Mouse (Mus musculus): ENCODE measurements around the gene Ldhd. TPM values are rescaled to one million over a fixed set of nuclear protein-coding genes. Genes with fewer than 3 reads are reported as not detected.

Ldhd gene
- total and polyA plus RNA-seq, 3 experiments: 0.08 TPM; not detected in 2

DNA sequence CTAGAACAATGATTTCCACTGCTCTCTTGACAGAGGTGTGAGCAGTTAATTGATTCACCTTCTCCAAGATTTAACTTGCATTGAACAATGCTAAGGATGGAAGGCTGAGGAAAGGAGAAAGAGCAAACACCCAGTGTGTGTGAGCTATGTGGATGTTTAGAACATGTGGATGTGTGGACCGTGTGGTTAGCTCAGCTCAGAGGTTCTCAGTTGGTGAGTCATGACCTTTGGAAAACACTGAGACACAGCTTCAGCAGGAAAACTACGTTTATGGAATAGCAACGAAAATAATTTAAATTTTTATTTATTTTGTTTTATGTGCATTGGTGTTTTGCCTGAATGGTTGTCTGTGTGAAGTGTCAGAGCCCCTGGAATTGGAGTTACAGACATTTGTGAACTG, 40.0 kb downstream of the Ldhd start (continued):
- TF ChIP-seq ZNF384 (IDR thresholded peaks at IDR 0.05; ENCODE audit: low read depth, low read length) (no peak), RAD21 (IDR thresholded peaks at IDR 0.05; ENCODE audit: low read depth, low read length) (no peak), EP300 (IDR thresholded peaks at IDR 0.05; ENCODE audit: low read length) (no peak), NELFE (IDR thresholded peaks at IDR 0.05; ENCODE audit: low read depth, low read length) (no peak)

DNA sequence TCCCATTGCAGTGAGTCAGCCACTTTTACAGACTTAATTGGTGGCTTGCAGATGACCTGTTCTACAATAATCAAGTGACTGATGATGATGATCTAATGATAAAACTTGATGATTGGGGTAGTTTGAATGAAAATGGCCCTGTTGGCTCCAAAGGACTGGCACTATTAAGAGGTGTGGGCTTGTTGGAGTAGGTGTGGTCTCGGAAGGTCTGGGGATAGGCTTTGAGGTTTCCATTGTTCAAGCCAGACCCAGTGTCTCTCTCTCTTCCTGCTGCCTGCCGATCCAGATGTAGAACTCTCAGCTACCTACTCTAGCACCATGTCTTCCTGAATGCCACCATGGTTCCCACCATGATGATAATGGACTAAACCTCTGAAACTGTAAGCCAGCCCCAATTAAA, 41.8 kb downstream of the Ldhd start:
- Histone ChIP-seq H3K36me3 (replicated peaks in 1 of 2; ENCODE audit: control insufficient read depth in 1 of 2, insufficient read depth in 1 of 2, low read length in 1 of 2) (peaks cover 0 to 22% of the 10 kb centered on the region in 2 experiments), H3K9me3 (replicated peaks; ENCODE audit: low read length) (no peaks in the 10 kb centered on the region), H3K27ac (ENCODE audit: insufficient read depth, low read depth) (no peak overlapping the region), H3K9ac (ENCODE audit: insufficient read depth, low read depth) (no peak overlapping the region), H3K4me3 (replicated peaks in 1 of 3; ENCODE audit: low read depth in 2 of 3, low read length in 2 of 3, poor library complexity in 1 of 3) (no peak overlapping the region), H3K4me1 (ENCODE audit: control insufficient read depth in 1 of 2, insufficient read depth in 2 of 2) (peaks cover 0 to 5% of the 10 kb centered on the region in 2 experiments; a peak in 1 of 4 replicates), H3K4me2 (ENCODE audit: insufficient read depth, low read depth, poor library complexity, severe bottlenecking) (no peak overlapping the region), H3K27me3 (replicated peaks) (no peaks in the 10 kb centered on the region), H3K79me2 (replicated peaks; ENCODE audit: control insufficient read depth, extremely low read depth, insufficient read depth, poor library complexity, severe bottlenecking) (no peaks in the 10 kb centered on the region)
- DNase-seq (ENCODE audit: extremely low read depth): no peak
- dilution Hi-C loops (cut with MboI; ENCODE audit: extremely low pct_ligation_motif_present, extremely low pct_unique_long_range_greater_than_20kb, low sequenced_read_pairs): no loop called here
- no peak for TF ChIP-seq CTCF (conservative IDR thresholded peaks at IDR 0.05 in 1 of 2, IDR thresholded peaks at IDR 0.05 in 1 of 2; ENCODE audit: low read depth in 2 of 2, low read length in 2 of 2)
- TF ChIP-seq MYC (IDR thresholded peaks at IDR 0.05; ENCODE audit: low read depth, low read length): no peak
- TF ChIP-seq RAD21 (IDR thresholded peaks at IDR 0.05; ENCODE audit: low read depth, low read length): no peak
- TF ChIP-seq ZMIZ1 (IDR thresholded peaks at IDR 0.05; ENCODE audit: low read depth, low read length): no peak
- no peak for TF ChIP-seq IRF4 (IDR thresholded peaks at IDR 0.05; ENCODE audit: low read depth, low read length)
- TF ChIP-seq JUND (conservative IDR thresholded peaks at IDR 0.05; ENCODE audit: low read depth, low read length): no peak
- TF ChIP-seq MEF2A (IDR thresholded peaks at IDR 0.05; ENCODE audit: borderline replicate concordance, low read depth, low read length): no peak
- no peak for TF ChIP-seq SMC3 (IDR thresholded peaks at IDR 0.05; ENCODE audit: low read depth, low read length)
- TF ChIP-seq CHD2 (IDR thresholded peaks at IDR 0.05; ENCODE audit: low read length): no peak
- TF ChIP-seq JUN (IDR thresholded peaks at IDR 0.05; ENCODE audit: insufficient read depth, low read depth, low read length): no peak
- TF ChIP-seq POLR2AphosphoS2 (IDR thresholded peaks at IDR 0.05; ENCODE audit: low read depth, low read length): no peak
- no peak for TF ChIP-seq EP300 (IDR thresholded peaks at IDR 0.05; ENCODE audit: low read length)
- TF ChIP-seq SIN3A (IDR thresholded peaks at IDR 0.05; ENCODE audit: low read length): no peak
- TF ChIP-seq ELF1 (IDR thresholded peaks at IDR 0.05; ENCODE audit: low read depth, low read length): no peak
- TF ChIP-seq RCOR1 (conservative IDR thresholded peaks at IDR 0.05; ENCODE audit: low read depth, low read length): no peak
- in situ Hi-C loops (cut with MboI; ENCODE audit: low pct_ligation_motif_present, low pct_unique_long_range_greater_than_20kb, low sequenced_read_pairs): no loop called here

DNA sequence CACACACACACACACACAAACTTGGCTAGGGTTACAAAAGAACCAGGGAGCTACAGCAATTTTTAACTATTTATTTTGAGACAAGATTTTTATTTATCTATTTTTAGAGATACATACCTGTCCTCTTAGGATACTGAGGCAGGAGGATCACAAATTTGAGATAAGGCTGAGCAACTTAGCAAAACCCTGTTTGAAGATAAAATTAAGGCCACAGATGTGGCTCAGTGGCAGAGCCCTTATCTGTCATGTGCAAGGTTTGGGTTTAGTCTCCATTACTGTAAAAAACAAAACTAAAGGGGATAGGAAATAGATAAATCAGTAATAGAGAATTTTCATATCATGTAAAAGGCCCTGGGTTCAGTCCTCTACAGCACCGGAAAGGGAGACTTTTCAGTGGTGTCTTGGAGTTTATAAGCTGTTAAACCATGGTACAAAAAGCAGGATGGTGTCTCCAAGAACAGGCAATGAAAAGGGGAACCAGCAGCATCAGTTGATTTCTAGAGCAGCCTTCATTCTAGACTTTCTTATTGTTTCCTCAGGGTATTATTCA, 42.6 kb downstream of the Ldhd start:
- Histone ChIP-seq H3K36me3 (replicated peaks in 1 of 2; ENCODE audit: control insufficient read depth in 1 of 2, insufficient read depth in 1 of 2, low read length in 1 of 2) (peaks cover 0 to 21% of the 10 kb centered on the region in 2 experiments), H3K4me2 (ENCODE audit: insufficient read depth, low read depth, poor library complexity, severe bottlenecking) (no peak overlapping the region), H3K27me3 (replicated peaks) (no peaks in the 10 kb centered on the region), H3K4me1 (ENCODE audit: control insufficient read depth in 1 of 2, insufficient read depth in 2 of 2) (peaks cover 0 to 5% of the 10 kb centered on the region in 2 experiments; a peak in 1 of 4 replicates), H3K9me3 (replicated peaks; ENCODE audit: low read length) (no peaks in the 10 kb centered on the region), H3K79me2 (replicated peaks; ENCODE audit: control insufficient read depth, extremely low read depth, insufficient read depth, poor library complexity, severe bottlenecking) (no peaks in the 10 kb centered on the region), H3K27ac (ENCODE audit: insufficient read depth, low read depth) (no peak overlapping the region), H3K9ac (ENCODE audit: insufficient read depth, low read depth) (no peak overlapping the region), H3K4me3 (replicated peaks in 1 of 3; ENCODE audit: low read depth in 2 of 3, low read length in 2 of 3, poor library complexity in 1 of 3) (no peak overlapping the region)
- no peak for TF ChIP-seq JUND (conservative IDR thresholded peaks at IDR 0.05; ENCODE audit: low read depth, low read length)
- no peak for TF ChIP-seq SMC3 (IDR thresholded peaks at IDR 0.05; ENCODE audit: low read depth, low read length)
- TF ChIP-seq TCF12 (IDR thresholded peaks at IDR 0.05; ENCODE audit: low read depth, low read length): no peak
- no peak for TF ChIP-seq NRF1 (IDR thresholded peaks at IDR 0.05; ENCODE audit: low read depth, low read length)
- no peak for TF ChIP-seq MAZ (IDR thresholded peaks at IDR 0.05; ENCODE audit: low read depth, low read length)
- no peak for TF ChIP-seq POLR2AphosphoS2 (IDR thresholded peaks at IDR 0.05; ENCODE audit: low read depth, low read length)
- no peak for TF ChIP-seq MXI1 (IDR thresholded peaks at IDR 0.05; ENCODE audit: low read depth, low read length)
- TF ChIP-seq HCFC1 (IDR thresholded peaks at IDR 0.05; ENCODE audit: low read depth, low read length): no peak
- TF ChIP-seq EP300 (IDR thresholded peaks at IDR 0.05; ENCODE audit: low read length): no peak
- no peak for TF ChIP-seq PAX5 (IDR thresholded peaks at IDR 0.05; ENCODE audit: low read length)
- TF ChIP-seq JUN (IDR thresholded peaks at IDR 0.05; ENCODE audit: insufficient read depth, low read depth, low read length): no peak
- TF ChIP-seq RCOR1 (conservative IDR thresholded peaks at IDR 0.05; ENCODE audit: low read depth, low read length): no peak
- dilution Hi-C loops (cut with MboI; ENCODE audit: extremely low pct_ligation_motif_present, extremely low pct_unique_long_range_greater_than_20kb, low sequenced_read_pairs): no loop called here
- in situ Hi-C loops (cut with MboI; ENCODE audit: low pct_ligation_motif_present, low pct_unique_long_range_greater_than_20kb, low sequenced_read_pairs): no loop called here
- DNase-seq (ENCODE audit: extremely low read depth): no peak

Data from CH12.LX (cell line).